Mouse (Mus musculus) kidney, adult 2 months (tissue): ENCODE data around the gene Ephb6. TPM values are rescaled to one million over a fixed set of nuclear protein-coding genes. Genes with fewer than 3 reads are reported as not detected.

Source experiments
- DNase-seq: peaks from one replicate; pipeline ENCODE4 v3.0.0; 2021
- H3K27ac ChIP-seq: fragments of 200-500 bp; 2 replicates; pipeline ENCODE4 v1.5.1; 2012; ENCODE audit warnings: low read depth, low read length, control low read depth, inconsistent platforms; ENCODE audit not compliant: insufficient read depth
- H3K27me3 ChIP-seq: fragments of 200-500 bp; replicated peaks from 2 replicates; pipeline ENCODE4 v1.6.1; 2012; ENCODE audit warnings: mild to moderate bottlenecking, moderate library complexity, low read length, inconsistent platforms; ENCODE audit not compliant: control insufficient read depth, insufficient read depth
- H3K36me3 ChIP-seq: fragments of 200-500 bp; 2 replicates; pipeline ENCODE4 v1.6.1; 2012; ENCODE audit warnings: mild to moderate bottlenecking, moderate library complexity, low read length, inconsistent platforms; ENCODE audit not compliant: control insufficient read depth, insufficient read depth
- H3K4me1 ChIP-seq: fragments of 200-500 bp; 2 replicates; pipeline ENCODE4 v1.6.1; 2011; ENCODE audit warnings: low read length; ENCODE audit not compliant: control insufficient read depth, insufficient read depth
- H3K4me3 ChIP-seq: fragments of 200-500 bp; 2 replicates; pipeline ENCODE4 v1.5.1; 2011; ENCODE audit warnings: mild to moderate bottlenecking, low read depth, low read length, control low read depth; ENCODE audit not compliant: insufficient read depth
- CTCF ChIP-seq: fragments of 200-500 bp; conservative IDR thresholded peaks from 2 replicates; pipeline ENCODE4 v1.5.1; 2011; ENCODE audit warnings: low read depth, mild to moderate bottlenecking, control low read depth, low read length, moderate library complexity, mixed read lengths; ENCODE audit not compliant: insufficient read depth, insufficient read length
- POLR2A ChIP-seq: fragments of 200-500 bp; IDR thresholded peaks from one replicate; pipeline ENCODE4 v1.6.1; 2011; ENCODE audit warnings: low read depth, low read length, control low read depth
- WGBS: fragments of 180-500 bp; shearing (Covaris S2); methylation state at CpG from one replicate; pipeline ENCODE4 v1.1.7; 2018; 5-methylcytosine and 5-hydroxymethylcytosine counted together
- polyA plus RNA-seq: library from polyadenylated mRNA; depleted of rRNA; stranded (reverse); fragments of >200 nt; gene quantifications from 2 replicates; pipeline ENCODE4 v1.2.3, GENCODE M21; 2012

Ephb6 gene
- polyA plus RNA-seq, 1 experiment: 4.0 TPM

- no peak overlapping the region for H3K27ac ChIP-seq
These were observed 36.0 kb downstream of the Ephb6 start for GRCm38 (mm10) chr6:41641173-41641866.

GRCm38 (mm10) chr6:41642765-41643164 lies 37.5 kb downstream of the Ephb6 start:
- Histone ChIP-seq H3K27ac (no peak overlapping the region), H3K4me3 (no peak overlapping the region), H3K27me3 (no peaks in the 10 kb centered on the region), H3K36me3 (no peaks in the 10 kb centered on the region), H3K4me1 (no peaks in the 10 kb centered on the region)
- DNase-seq: no peak
- 75% methylated on average over 4 of the region's 4 CpGs for WGBS
- no peak for TF ChIP-seq POLR2A
- TF ChIP-seq CTCF: no peak

More at GRCm38 (mm10) chr6:41641173-41641866, 36.0 kb downstream of the Ephb6 start:
- Histone ChIP-seq H3K36me3 (no peaks in the 10 kb centered on the region), H3K4me3 (no peak overlapping the region), H3K4me1 (no peaks in the 10 kb centered on the region), H3K27me3 (no peaks in the 10 kb centered on the region)
- 83% methylated on average over 6 of the region's 6 CpGs for WGBS
- no peak for TF ChIP-seq CTCF
- TF ChIP-seq POLR2A: no peak
- DNase-seq: no peak

- Histone ChIP-seq H3K36me3 (no peaks in the 10 kb centered on the region), H3K27ac (no peak overlapping the region), H3K27me3 (no peaks in the 10 kb centered on the region), H3K4me1 (no peaks in the 10 kb centered on the region), H3K4me3 (no peak overlapping the region)
- TF ChIP-seq POLR2A (no peak), CTCF (no peak)
- no peak for DNase-seq
- 81% methylated on average over 3 of the region's 3 CpGs for WGBS
These were observed 37.9 kb downstream of the Ephb6 start for GRCm38 (mm10) chr6:41643227-41643626.

- no peak overlapping the region for H3K4me3 ChIP-seq
- TF ChIP-seq POLR2A (no peak), CTCF (no peak)
- H3K27ac ChIP-seq: no peak overlapping the region
- WGBS: 85% methylated on average over 3 of the region's 3 CpGs
- H3K4me1 ChIP-seq: no peaks in the 10 kb centered on the region
- H3K36me3 ChIP-seq: no peaks in the 10 kb centered on the region
- no peak for DNase-seq
- no peaks in the 10 kb centered on the region; the same call in 1 of the 2 replicates for H3K27me3 ChIP-seq
These were observed 40.9 kb downstream of the Ephb6 start for GRCm38 (mm10) chr6:41646220-41646619.

- DNase-seq: no peak
- H3K4me3 ChIP-seq: no peak overlapping the region
- no peaks in the 10 kb centered on the region; the same call in 1 of the 2 replicates for H3K27me3 ChIP-seq
- TF ChIP-seq POLR2A (no peak), CTCF (no peak)
- no peaks in the 10 kb centered on the region for H3K4me1 ChIP-seq
- no peak overlapping the region for H3K27ac ChIP-seq
- H3K36me3 ChIP-seq: no peaks in the 10 kb centered on the region
These were observed 41.4 kb downstream of the Ephb6 start for GRCm38 (mm10) chr6:41646672-41647071.

- WGBS: 91% methylated on average over 5 of the region's 5 CpGs
- no peaks in the 10 kb centered on the region; the same call in 1 of the 2 replicates for H3K27me3 ChIP-seq
- no peak for DNase-seq
- H3K36me3 ChIP-seq: no peaks in the 10 kb centered on the region
- no peaks in the 10 kb centered on the region for H3K4me1 ChIP-seq
- H3K4me3 ChIP-seq: no peak overlapping the region
- no peak overlapping the region for H3K27ac ChIP-seq
- TF ChIP-seq POLR2A: no peak
- no peak for TF ChIP-seq CTCF
These were observed 47.9 kb downstream of the Ephb6 start for GRCm38 (mm10) chr6:41653173-41653572.

GRCm38 (mm10) chr6:41654648-41655047 lies 49.4 kb downstream of the Ephb6 start:
- Histone ChIP-seq H3K4me1 (no peaks in the 10 kb centered on the region), H3K27me3 (no peaks in the 10 kb centered on the region; the same call in 1 of the 2 replicates), H3K36me3 (no peaks in the 10 kb centered on the region), H3K27ac (no peak overlapping the region), H3K4me3 (no peak overlapping the region)
- 80% methylated on average over 8 of the region's 8 CpGs for WGBS
- DNase-seq: no peak
- TF ChIP-seq CTCF: no peak
- TF ChIP-seq POLR2A: no peak
